Mouse (Mus musculus) lung, adult 18-20 months (tissue): ENCODE data around the gene Runx1.
A peak's percentile ranks its signal among the peaks of the same experiment; 100 is the strongest.

Experiments used
- DNase-seq, 2 experiments: peaks; one replicate each; pipeline ENCODE4 v3.0.0; 2022; ENCODE audit warnings: mixed read lengths in 2 of 2

Runx1 gene

GRCm38 (mm10) chr16:92825908-92826650 lies at the start of gene Runx1:
Gene Runx1 (minus strand): TSS chr16:92826149.
- peak; percentile 51 to 60 for DNase-seq

GRCm38 (mm10) chr16:92874015-92874414 lies 48.1 kb upstream of the Runx1 start:
- DNase-seq: no peak

DNA sequence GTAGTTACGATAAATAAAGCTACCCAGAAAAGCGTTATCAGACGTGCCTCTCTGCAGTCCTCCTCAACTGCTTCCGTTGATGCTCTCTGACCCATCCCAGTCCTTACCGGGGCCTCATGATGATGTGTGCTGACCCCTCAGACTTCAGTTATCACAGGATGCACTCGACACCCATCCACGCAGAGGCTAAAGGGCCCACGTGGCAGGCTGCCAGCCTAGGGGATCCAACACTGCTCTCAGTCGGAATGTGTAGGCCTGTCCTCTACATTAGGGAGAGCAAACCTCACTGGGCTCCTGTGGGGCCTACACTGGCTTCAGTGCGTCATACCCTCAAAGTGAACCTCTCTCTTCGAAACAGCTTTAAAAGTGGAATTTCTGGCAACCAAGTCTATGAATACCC lies 45.8 kb upstream of the Runx1 start:
- DNase-seq: no peak

- no peak for DNase-seq
These were observed 42.6 kb upstream of the Runx1 start for GRCm38 (mm10) chr16:92868550-92868949.

- DNase-seq: peak; percentile 42 to 47
These were observed 41.4 kb upstream of the Runx1 start for GRCm38 (mm10) chr16:92867261-92867935.

GRCm38 (mm10) chr16:92865314-92865713 lies 39.4 kb upstream of the Runx1 start:
- DNase-seq: no peak

GRCm38 (mm10) chr16:92864191-92864590 lies 38.2 kb upstream of the Runx1 start:
- peak in 1 of 2 experiments; percentile 13 for DNase-seq

DNA sequence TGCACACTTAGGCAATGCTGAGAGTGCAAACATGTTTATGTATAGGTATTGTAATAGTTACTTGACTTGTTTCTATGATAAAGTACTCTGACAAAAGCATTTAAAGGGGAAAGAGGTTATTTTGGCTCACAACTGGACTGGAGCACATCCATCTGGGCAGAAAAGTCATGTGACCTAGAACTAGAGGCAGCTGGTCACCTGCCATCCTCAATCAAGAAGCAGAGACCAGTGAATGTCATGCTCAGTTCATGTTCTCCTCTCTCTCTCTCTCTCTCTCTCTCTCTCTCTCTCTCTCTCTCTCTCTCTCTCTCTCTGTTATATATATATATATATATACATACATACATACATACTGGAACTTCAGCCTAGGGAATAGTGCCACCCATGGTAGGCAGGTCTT lies 37.2 kb upstream of the Runx1 start:
- no peak for DNase-seq

DNA sequence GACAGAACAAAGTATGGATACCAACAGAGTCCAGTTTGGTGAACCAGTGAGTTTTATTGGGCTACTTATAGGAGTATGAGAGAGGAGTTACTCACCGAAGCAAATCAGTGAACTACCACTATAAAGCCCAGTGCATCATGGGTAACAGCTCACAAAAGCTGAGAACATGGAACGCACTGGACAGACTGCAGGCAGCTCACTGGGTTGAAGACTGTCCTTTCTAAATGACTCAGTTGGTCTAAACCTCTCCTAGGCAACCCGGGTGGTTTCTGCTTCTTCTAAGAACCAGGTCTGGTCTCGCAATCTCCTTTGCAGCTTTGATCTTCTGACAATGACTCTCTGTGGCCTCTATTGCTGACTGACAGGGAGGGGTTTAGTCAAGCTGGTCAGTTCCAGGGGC lies 36.5 kb upstream of the Runx1 start:
- DNase-seq: no peak

DNA sequence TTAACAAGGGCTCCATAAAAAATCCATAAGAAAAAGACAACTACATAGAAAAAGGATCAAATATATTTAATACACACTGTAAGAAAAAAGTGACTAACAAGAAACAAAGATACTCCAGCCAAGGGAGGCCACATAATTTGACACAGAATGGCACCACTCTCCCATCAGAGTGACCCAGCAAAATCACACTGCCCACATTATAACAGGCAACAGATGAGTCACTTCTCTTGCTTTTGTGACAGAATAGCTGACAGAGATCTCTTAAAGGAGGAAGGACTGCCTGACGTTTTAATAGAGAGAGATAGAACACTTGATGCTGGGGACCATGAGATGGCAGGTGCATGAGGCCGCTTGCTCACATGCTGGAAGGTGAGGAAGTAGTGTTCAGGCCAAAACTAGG lies 35.6 kb upstream of the Runx1 start:
- no peak for DNase-seq

DNA sequence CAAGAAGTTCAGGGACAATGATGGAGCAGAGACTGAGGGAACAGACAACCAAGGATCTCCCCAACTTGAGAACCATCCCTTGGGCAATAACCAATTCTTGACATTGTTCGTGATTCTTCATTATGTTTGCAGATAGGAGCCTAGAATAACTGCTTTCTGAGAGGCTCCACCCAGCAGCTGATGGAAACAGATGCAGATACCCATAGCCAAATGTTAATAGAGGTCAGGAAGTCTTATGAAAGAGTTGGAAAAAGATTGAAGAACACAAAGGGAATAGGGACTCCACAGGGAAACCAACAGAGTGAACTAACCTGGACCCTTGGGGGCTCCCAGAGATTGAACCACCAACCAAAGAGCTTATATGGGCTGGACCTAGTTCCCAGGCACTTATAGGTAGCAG lies 34.7 kb upstream of the Runx1 start:
- no peak for DNase-seq

GRCm38 (mm10) chr16:92856779-92857178 lies 30.8 kb upstream of the Runx1 start:
- DNase-seq: no peak

GRCm38 (mm10) chr16:92852276-92852675 lies 26.3 kb upstream of the Runx1 start:
- peak; percentile 39 to 51 for DNase-seq

DNA sequence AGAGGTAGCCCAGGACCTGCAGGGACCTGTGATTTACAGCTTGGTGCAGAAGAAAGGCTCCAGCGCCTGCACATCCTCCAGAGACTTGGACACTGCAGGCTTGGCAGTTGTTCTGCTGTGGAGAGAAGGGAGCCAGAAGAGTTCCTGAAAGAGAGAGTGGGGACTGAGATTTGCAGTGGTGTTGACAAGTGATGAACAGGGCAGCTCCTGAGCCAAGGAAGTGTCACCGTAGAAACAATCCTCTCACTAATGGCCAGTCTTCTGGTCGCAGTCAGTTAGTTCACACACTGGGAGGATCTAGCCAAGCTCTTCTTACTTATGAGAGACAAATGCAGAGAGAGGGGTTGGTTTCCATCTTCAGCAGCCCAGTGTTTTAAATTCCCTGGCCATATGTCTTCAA lies 24.5 kb upstream of the Runx1 start:
- no peak for DNase-seq

DNA sequence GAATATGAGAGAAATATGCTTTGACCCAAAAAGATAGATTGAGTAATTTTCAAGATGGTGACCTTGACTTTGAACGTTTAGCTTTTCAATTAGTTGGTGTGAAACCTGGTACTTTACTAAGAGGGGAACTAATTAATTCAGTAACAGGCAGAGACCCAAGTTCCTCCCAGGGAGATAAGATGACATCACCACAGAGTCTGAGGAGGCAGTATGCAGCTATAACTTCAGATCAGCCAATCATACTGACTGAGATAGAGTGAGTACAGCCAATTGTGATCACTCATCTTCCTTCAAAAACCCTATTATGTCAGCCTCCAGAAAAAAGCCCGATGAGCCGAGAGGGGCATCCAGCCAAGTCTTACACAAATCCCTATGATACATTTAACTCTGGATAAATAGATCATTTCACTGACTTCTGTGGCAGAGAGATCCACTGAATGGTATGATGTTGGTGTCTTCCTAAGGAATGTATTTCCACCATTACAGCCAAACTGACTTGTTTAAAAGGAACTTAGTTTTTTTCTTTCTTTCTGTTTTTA lies 21.9 kb upstream of the Runx1 start:
- DNase-seq: no peak

- DNase-seq: no peak
These were observed 19.6 kb upstream of the Runx1 start for GRCm38 (mm10) chr16:92845244-92846225.

GRCm38 (mm10) chr16:92838709-92839108 lies 12.8 kb upstream of the Runx1 start:
- DNase-seq: no peak

DNA sequence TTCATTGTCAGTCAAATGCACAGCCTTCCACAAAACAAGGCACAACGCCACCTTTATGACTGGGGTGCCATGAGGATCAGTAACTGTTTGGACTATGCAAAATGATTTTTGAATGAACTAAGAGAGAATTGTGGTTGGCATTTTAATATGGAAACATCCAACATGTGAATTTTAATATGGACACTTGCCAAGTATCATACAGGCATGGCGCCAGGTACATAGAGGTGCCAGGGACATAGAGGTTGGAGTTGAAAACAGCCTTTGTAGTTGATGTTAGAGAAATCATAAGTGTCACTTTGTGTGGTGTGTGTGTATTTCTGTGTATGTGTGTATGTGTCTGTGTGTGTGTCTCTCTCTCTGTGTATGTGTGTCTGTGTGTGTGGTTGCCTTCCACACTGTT lies 5.4 kb upstream of the Runx1 start:
- no peak for DNase-seq

- DNase-seq: no peak
These were observed 4.5 kb upstream of the Runx1 start for GRCm38 (mm10) chr16:92830479-92830878.

DNA sequence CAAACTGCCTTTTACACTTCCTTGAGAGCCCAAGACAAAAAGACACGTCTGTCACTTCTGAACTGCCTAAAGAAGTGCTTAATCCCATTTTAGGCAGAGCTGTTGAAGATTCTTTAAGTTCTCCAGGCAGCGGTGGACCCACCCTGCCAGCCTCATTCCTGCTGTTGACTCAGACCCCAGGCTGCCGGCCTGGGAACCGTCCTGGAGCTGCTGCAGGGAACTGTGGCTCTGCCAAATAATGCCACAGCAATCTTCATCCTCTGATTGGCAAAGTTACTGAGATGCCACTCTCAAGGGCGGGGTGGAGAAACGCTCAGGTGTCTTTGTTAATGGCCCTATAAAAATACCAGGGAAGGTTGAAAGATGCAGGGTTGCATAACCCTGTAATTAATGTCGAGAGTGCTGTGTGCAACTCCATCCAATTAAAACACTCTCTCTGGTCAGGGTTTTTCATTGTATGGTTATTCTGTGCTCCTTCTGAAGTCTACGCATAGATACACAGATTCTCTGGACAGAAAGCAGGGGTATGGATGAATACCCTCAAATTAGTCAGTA lies 2.4 kb upstream of the Runx1 start:
- DNase-seq: no peak

GRCm38 (mm10) chr16:92827663-92828307 lies 1.8 kb upstream of the Runx1 start:
- DNase-seq: no peak

DNA sequence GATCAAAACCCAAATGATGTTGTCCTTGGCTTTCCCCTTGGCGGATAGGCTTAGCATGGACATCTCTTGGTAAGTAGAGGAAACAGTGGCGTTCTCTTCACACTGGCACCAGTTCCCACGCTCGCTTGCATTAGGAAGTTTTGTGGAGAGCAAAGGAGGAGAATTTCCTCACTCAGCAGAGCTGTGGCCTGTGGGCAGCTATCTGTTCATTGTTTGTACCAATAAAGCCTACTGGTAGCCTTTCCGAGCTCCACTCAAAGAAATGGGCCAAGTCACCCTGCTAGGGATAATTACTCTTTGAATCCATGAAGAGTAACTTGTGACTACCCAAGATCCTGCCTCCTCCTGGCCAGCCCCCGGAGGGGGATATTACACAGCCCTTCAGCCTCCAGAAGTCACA lies 734 bp upstream of the Runx1 start:
- no peak for DNase-seq
